Mouse (Mus musculus): ENCODE results near the gene Eps15. TPM values are rescaled to one million over a fixed set of nuclear protein-coding genes. Genes with fewer than 3 reads are reported as not detected.

Eps15 gene
- polyA plus RNA-seq, 1 experiment from 2014 or later = 34.4 TPM

- no peak overlapping the region for H3K9ac ChIP-seq
- H3K4me3 ChIP-seq (replicated peaks) = no peak overlapping the region
- no peak overlapping the region for H3K4me2 ChIP-seq
- ATAC-seq (ENCODE audit: insufficient read depth) = no peak
- no peaks in the 10 kb centered on the region for H3K27me3 ChIP-seq
- H3K27ac ChIP-seq (replicated peaks) = no peak overlapping the region
- H3K36me3 ChIP-seq (replicated peaks) = no peaks in the 10 kb centered on the region
- no peaks in the 10 kb centered on the region for H3K4me1 ChIP-seq (replicated peaks)
- H3K9me3 ChIP-seq (replicated peaks) = no peaks in the 10 kb centered on the region
- WGBS (ENCODE audit: insufficient replicate concordance) = 57% methylated on average over 3 of the region's 3 CpGs
Measured at GRCm38 (mm10) chr4:109268903-109269302, 11.2 kb upstream of the Eps15 start.

- Histone ChIP-seq H3K36me3 (replicated peaks) (no peaks in the 10 kb centered on the region), H3K4me2 (no peak overlapping the region), H3K9ac (no peak overlapping the region), H3K27ac (replicated peaks) (no peak overlapping the region), H3K4me1 (replicated peaks) (no peaks in the 10 kb centered on the region), H3K4me3 (replicated peaks) (no peak overlapping the region), H3K9me3 (replicated peaks) (no peaks in the 10 kb centered on the region), H3K27me3 (no peaks in the 10 kb centered on the region)
- 56% methylated on average over 4 of the region's 4 CpGs for WGBS (ENCODE audit: insufficient replicate concordance)
- no peak for ATAC-seq (ENCODE audit: insufficient read depth)
Measured at GRCm38 (mm10) chr4:109271803-109272202, 8.3 kb upstream of the Eps15 start.

GRCm38 (mm10) chr4:109273586-109274240 lies 6.4 kb upstream of the Eps15 start:
- H3K4me2 ChIP-seq = no peak overlapping the region
- no peaks in the 10 kb centered on the region for H3K4me1 ChIP-seq (replicated peaks)
- no peaks in the 10 kb centered on the region for H3K36me3 ChIP-seq (replicated peaks)
- H3K9me3 ChIP-seq (replicated peaks) = no peaks in the 10 kb centered on the region
- no peak overlapping the region for H3K9ac ChIP-seq
- H3K27ac ChIP-seq (replicated peaks) = no peak overlapping the region
- H3K4me3 ChIP-seq (replicated peaks) = no peak overlapping the region
- no peak for ATAC-seq (ENCODE audit: insufficient read depth)
- 79% methylated on average over 2 of the region's 2 CpGs for WGBS (ENCODE audit: insufficient replicate concordance)
- no peaks in the 10 kb centered on the region for H3K27me3 ChIP-seq

GRCm38 (mm10) chr4:109280459-109281160 lies 542 bp downstream of the Eps15 start:
- H3K27ac ChIP-seq (replicated peaks) = peak overlapping the region; percentile 93
- peak; percentile 79 for ATAC-seq (ENCODE audit: insufficient read depth)
- peak overlapping the region; percentile 96 for H3K9ac ChIP-seq
- no peaks in the 10 kb centered on the region for H3K36me3 ChIP-seq (replicated peaks)
- no peaks in the 10 kb centered on the region for H3K27me3 ChIP-seq
- under 1% methylated on average over 82 of the region's 85 CpGs for WGBS (ENCODE audit: insufficient replicate concordance)
- H3K4me3 ChIP-seq (replicated peaks) = peak overlapping the region; percentile 97
- H3K4me2 ChIP-seq = peak overlapping the region; percentile 88
- H3K4me1 ChIP-seq (replicated peaks) = peaks cover 45% of the 10 kb centered on the region
- H3K9me3 ChIP-seq (replicated peaks) = no peaks in the 10 kb centered on the region

- ATAC-seq (ENCODE audit: insufficient read depth) = no peak
- Histone ChIP-seq H3K4me2 (peak overlapping the region; percentile 88), H3K9me3 (replicated peaks) (no peaks in the 10 kb centered on the region), H3K4me1 (replicated peaks) (peaks cover 45% of the 10 kb centered on the region), H3K36me3 (replicated peaks) (no peaks in the 10 kb centered on the region), H3K27ac (replicated peaks) (peak overlapping the region; percentile 93), H3K4me3 (replicated peaks) (peak overlapping the region; percentile 97), H3K27me3 (no peaks in the 10 kb centered on the region), H3K9ac (peak overlapping the region; percentile 96)
- 15% methylated on average over 4 of the region's 4 CpGs for WGBS (ENCODE audit: insufficient replicate concordance)
Measured at GRCm38 (mm10) chr4:109281161-109281560, 1.1 kb downstream of the Eps15 start.

- Histone ChIP-seq H3K4me3 (replicated peaks) (peak overlapping the region; percentile 97), H3K27ac (replicated peaks) (peak overlapping the region; percentile 93; the same call in 1 of the 2 replicates), H3K27me3 (no peaks in the 10 kb centered on the region), H3K36me3 (replicated peaks) (no peaks in the 10 kb centered on the region), H3K9ac (peak overlapping the region; percentile 96; the same call in 1 of the 2 replicates), H3K4me2 (peak overlapping the region; percentile 88), H3K4me1 (replicated peaks) (peaks cover 45% of the 10 kb centered on the region), H3K9me3 (replicated peaks) (no peaks in the 10 kb centered on the region)
- WGBS (ENCODE audit: insufficient replicate concordance) = 47% methylated on average over 1 of the region's 1 CpGs
- no peak for ATAC-seq (ENCODE audit: insufficient read depth)
Measured at GRCm38 (mm10) chr4:109281946-109282345, 1.9 kb downstream of the Eps15 start.

- no peak overlapping the region for H3K4me3 ChIP-seq (replicated peaks)
- ATAC-seq (ENCODE audit: insufficient read depth) = no peak
Measured at GRCm38 (mm10) chr4:109294629-109295028, 14.6 kb downstream of the Eps15 start.

GRCm38 (mm10) chr4:109296510-109296909 lies 16.4 kb downstream of the Eps15 start:
- Histone ChIP-seq H3K9me3 (replicated peaks) (no peaks in the 10 kb centered on the region), H3K36me3 (replicated peaks) (peaks cover 5% of the 10 kb centered on the region; the same call in 1 of the 2 replicates), H3K4me1 (replicated peaks) (peaks cover 8% of the 10 kb centered on the region), H3K4me3 (replicated peaks) (no peak overlapping the region), H3K4me2 (no peak overlapping the region), H3K27ac (replicated peaks) (no peak overlapping the region), H3K9ac (no peak overlapping the region), H3K27me3 (no peaks in the 10 kb centered on the region)
- ATAC-seq (ENCODE audit: insufficient read depth) = no peak
- WGBS (ENCODE audit: insufficient replicate concordance) = 57% methylated on average over 2 of the region's 2 CpGs

More at GRCm38 (mm10) chr4:109294629-109295028, 14.6 kb downstream of the Eps15 start:
- peaks cover 5% of the 10 kb centered on the region; the same call in 1 of the 2 replicates for H3K36me3 ChIP-seq (replicated peaks)
- no peak overlapping the region for H3K4me2 ChIP-seq
- no peaks in the 10 kb centered on the region for H3K9me3 ChIP-seq (replicated peaks)
- H3K4me1 ChIP-seq (replicated peaks) = peaks cover 8% of the 10 kb centered on the region
- H3K27ac ChIP-seq (replicated peaks) = no peak overlapping the region
- no peaks in the 10 kb centered on the region for H3K27me3 ChIP-seq
- H3K9ac ChIP-seq = no peak overlapping the region

- peaks cover 5% of the 10 kb centered on the region; the same call in 1 of the 2 replicates for H3K36me3 ChIP-seq (replicated peaks)
- no peak overlapping the region for H3K27ac ChIP-seq (replicated peaks)
- peaks cover 8% of the 10 kb centered on the region for H3K4me1 ChIP-seq (replicated peaks)
- H3K4me2 ChIP-seq = no peak overlapping the region
- H3K27me3 ChIP-seq = no peaks in the 10 kb centered on the region
- no peak overlapping the region for H3K9ac ChIP-seq
- no peak overlapping the region for H3K4me3 ChIP-seq (replicated peaks)
- H3K9me3 ChIP-seq (replicated peaks) = no peaks in the 10 kb centered on the region
- ATAC-seq (ENCODE audit: insufficient read depth) = no peak
Measured at GRCm38 (mm10) chr4:109299136-109299535, 19.1 kb downstream of the Eps15 start.

- ATAC-seq (ENCODE audit: insufficient read depth) = no peak
- H3K4me2 ChIP-seq = no peak overlapping the region
- H3K27ac ChIP-seq (replicated peaks) = no peak overlapping the region
- H3K9me3 ChIP-seq (replicated peaks) = no peaks in the 10 kb centered on the region
- peaks cover 54% of the 10 kb centered on the region for H3K36me3 ChIP-seq (replicated peaks)
- no peak overlapping the region for H3K9ac ChIP-seq
- no peaks in the 10 kb centered on the region for H3K27me3 ChIP-seq
- H3K4me1 ChIP-seq (replicated peaks) = no peaks in the 10 kb centered on the region
- no peak overlapping the region for H3K4me3 ChIP-seq (replicated peaks)
Measured at GRCm38 (mm10) chr4:109316941-109317894, 37.1 kb downstream of the Eps15 start.

GRCm38 (mm10) chr4:109336796-109337195 lies 56.7 kb downstream of the Eps15 start:
- H3K9me3 ChIP-seq (replicated peaks) = no peaks in the 10 kb centered on the region
- no peak overlapping the region for H3K9ac ChIP-seq
- no peak overlapping the region for H3K4me2 ChIP-seq
- ATAC-seq (ENCODE audit: insufficient read depth) = no peak
- H3K27me3 ChIP-seq = no peaks in the 10 kb centered on the region
- 69% methylated on average over 4 of the region's 4 CpGs for WGBS (ENCODE audit: insufficient replicate concordance)
- peaks cover 39% of the 10 kb centered on the region for H3K36me3 ChIP-seq (replicated peaks)
- H3K4me3 ChIP-seq (replicated peaks) = no peak overlapping the region
- H3K27ac ChIP-seq (replicated peaks) = no peak overlapping the region
- no peaks in the 10 kb centered on the region for H3K4me1 ChIP-seq (replicated peaks)
